Mouse (Mus musculus) myocyte (in vitro differentiated cells): Measurements from ENCODE around the gene Calml3.

Source experiments
- E2F4 ChIP-seq: IDR thresholded peaks from one replicate; pipeline ENCODE4 v1.6.1; 2011; ENCODE audit warnings: mild to moderate bottlenecking, control low read depth, moderate library complexity; ENCODE audit not compliant: insufficient read depth
- MAX ChIP-seq: IDR thresholded peaks from one replicate; pipeline ENCODE4 v1.6.1; 2011; ENCODE audit warnings: low read depth, mild to moderate bottlenecking, control low read depth
- MYOD1 ChIP-seq, 3 experiments: IDR thresholded peaks; one replicate each; pipeline ENCODE4 v1.6.1; 2011; ENCODE audit warnings: control low read depth in 2 of 3, low read depth in 2 of 3, mild to moderate bottlenecking in 2 of 3, moderate library complexity in 1 of 3; ENCODE audit not compliant: insufficient read length in 2 of 3, control insufficient read depth in 1 of 3
- MYOG ChIP-seq, 3 experiments: IDR thresholded peaks; one replicate each; pipeline ENCODE4 v1.6.1; 2011; ENCODE audit warnings: control low read depth in 2 of 3, low read depth in 2 of 3, mild to moderate bottlenecking in 2 of 3; ENCODE audit not compliant: insufficient read length in 2 of 3, control insufficient read depth in 1 of 3, insufficient read depth in 1 of 3
- POLR2A ChIP-seq: IDR thresholded peaks from one replicate; pipeline ENCODE4 v1.6.1; 2011; ENCODE audit warnings: low read depth, mild to moderate bottlenecking, control low read depth, moderate library complexity; ENCODE audit not compliant: insufficient read length
- POLR2AphosphoS2 ChIP-seq: IDR thresholded peaks from one replicate; pipeline ENCODE4 v1.6.1; 2011; ENCODE audit warnings: low read depth, control low read depth; ENCODE audit not compliant: insufficient read length
- TCF12 ChIP-seq: IDR thresholded peaks from one replicate; pipeline ENCODE4 v1.6.1; 2011; ENCODE audit warnings: mild to moderate bottlenecking, control low read depth; ENCODE audit not compliant: poor library complexity, insufficient read depth, severe bottlenecking
- USF1 ChIP-seq: IDR thresholded peaks from one replicate; pipeline ENCODE4 v1.6.1; 2011; ENCODE audit warnings: low read depth, mild to moderate bottlenecking, control low read depth, moderate library complexity

- TF ChIP-seq MAX (no peak), MYOD1 (IDR thresholded peaks at IDR 0.05; ENCODE audit: control insufficient read depth in 1 of 3, insufficient read length in 2 of 3, low read depth in 2 of 3) (no peak), MYOG (IDR thresholded peaks at IDR 0.05; ENCODE audit: control insufficient read depth in 1 of 3, insufficient read depth in 1 of 3, insufficient read length in 2 of 3, low read depth in 2 of 3) (no peak), POLR2A (no peak), E2F4 (no peak), TCF12 (no peak), USF1 (no peak), POLR2AphosphoS2 (no peak)
Observed at GRCm38 (mm10) chr13:3805132-3805531, 1.0 kb upstream of the Calml3 start.
